Mouse (Mus musculus): ENCODE data around the gene Map2k6.

- TF ChIP-seq CTCF (IDR thresholded peaks at IDR 0.05; ENCODE audit: insufficient read depth, low read depth, low read length) (no peak), POLR2A (IDR thresholded peaks at IDR 0.05; ENCODE audit: insufficient read depth, low read depth, low read length) (no peak)
These were observed 49.3 kb downstream of the Map2k6 start for GRCm38 (mm10) chr11:110448131-110448725.
